Mouse (Mus musculus): ENCODE results near the gene Lpgat1.

Lpgat1 gene

DNA sequence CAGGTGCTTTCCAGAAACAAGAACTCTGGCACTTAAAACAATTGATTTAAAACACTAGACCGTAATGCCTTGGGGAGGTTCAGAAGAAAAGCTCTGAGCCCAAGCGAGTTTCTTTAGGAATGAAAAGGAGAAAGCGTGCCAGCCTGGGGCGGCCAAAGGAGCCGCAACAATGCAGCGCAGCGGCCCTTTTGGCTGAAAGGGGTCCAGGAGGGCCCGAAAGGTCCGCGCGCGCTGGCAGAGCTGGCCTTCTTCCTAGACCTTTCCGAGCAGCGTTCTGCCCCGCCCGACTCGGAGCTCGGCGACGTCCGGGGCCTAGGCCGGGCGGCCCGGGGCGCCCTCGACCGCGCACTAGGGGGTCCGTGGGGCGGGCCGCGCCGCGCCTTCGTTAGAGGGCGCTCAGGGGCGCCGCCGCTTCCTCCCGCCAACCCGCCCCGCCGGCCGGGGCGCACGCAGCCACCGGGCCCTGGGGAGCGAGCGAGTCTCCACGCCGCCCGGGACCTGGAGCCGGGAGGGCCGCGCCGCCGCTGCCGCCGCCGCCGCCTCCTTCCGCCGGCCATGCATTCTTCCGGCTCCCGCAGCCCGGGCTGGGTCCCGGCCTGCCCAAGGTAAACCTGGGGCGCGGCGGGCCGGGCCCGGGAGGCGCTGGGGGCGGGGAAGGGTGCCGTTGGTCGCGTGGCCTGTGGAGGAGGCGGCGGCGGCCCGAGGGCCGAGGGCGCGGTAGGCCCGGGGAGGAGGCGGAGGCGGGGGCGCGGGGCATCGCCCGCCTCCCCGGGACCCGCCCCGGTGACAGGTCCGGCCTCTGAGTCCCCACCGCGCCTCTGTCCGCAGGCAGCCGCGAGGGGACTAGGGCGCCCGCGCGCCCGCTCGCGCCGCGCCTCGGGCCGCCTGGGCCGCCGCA lies at the start of gene Lpgat1:
Gene Lpgat1, plus strand, starts transcription at position 234 of the 898 bp plus-strand sequence.
- DNase-seq (ENCODE audit: low spot score) = peak; percentile 90

DNA sequence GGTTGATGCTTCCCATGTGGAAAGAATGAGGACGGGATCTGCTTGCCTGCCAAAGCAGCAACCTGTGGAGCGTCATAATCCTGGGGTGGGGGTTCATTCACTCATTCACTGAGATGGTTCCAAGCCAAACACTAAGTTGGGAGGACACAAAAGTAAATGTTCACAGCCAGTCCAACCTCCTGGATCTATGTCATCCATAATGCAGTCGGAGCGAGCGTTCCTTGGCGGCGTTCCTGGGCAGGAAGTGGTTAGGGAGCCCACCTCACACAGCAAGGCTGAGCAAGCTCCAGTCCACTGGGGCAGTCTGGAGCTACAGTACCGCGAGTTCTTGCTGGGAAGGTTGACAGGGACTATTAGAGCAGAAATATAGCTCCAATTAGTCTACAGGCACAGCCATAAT lies 49.6 kb upstream of the Lpgat1 start:
- no peak for DNase-seq (ENCODE audit: low spot score)

DNA sequence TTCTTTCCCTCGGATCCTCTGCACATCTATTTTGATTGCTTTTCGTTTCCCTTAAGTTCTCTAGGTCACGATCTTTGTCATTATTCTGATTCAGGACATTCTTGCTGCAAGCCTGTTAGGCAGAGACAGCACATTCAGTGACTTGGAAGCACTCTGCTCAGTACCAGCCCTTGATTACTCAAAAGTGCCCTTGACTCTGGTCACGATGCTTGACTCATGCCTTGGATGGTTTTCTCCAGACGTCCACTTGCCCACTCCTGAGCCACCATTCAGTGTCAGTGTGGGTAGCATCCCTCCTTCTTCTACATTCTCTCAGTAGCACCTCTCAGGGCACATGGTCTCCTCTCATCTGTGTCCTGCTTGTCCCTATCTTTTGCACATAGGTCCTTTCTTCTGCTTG lies 43.6 kb upstream of the Lpgat1 start:
- DNase-seq (ENCODE audit: low spot score) = no peak

DNA sequence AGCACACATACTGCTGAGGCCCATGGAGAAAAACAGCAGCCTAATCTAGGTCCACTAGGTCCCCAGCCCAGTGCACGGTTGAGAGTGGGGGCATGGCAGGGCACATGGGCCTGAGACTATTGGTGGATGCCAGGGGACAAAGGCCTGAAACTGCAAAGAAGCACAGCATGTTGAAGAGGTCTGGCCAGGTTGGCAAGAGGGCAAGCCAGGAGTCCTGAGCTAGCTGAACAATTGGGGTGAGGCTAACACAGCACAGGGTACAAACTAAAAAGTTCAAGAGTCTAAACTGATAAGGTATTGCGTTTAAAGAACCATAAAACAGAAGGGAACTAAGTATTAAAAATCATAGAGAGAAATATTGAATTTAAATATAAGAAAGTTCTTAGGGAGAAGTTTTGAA lies 36.0 kb upstream of the Lpgat1 start:
- no peak for DNase-seq (ENCODE audit: low spot score)

DNA sequence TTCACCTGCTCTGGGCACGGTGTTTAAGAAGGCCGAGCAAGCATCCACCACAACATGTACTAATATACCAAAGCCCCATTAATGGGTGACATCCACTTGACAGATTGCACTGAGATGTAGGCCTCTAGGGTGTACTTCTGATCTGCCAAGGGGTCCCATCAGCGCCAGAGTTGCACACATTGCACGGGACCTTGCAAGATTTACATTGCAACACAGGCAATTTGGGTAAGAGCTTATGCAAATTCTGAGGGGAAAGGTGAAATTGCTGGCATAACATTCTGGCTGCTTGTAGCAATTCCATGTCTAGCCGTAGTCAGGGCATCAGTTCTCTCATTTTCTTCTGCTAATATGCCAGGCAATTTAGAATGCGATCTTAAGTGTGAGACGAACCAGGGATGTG lies 30.1 kb upstream of the Lpgat1 start:
- no peak for DNase-seq (ENCODE audit: low spot score)

DNA sequence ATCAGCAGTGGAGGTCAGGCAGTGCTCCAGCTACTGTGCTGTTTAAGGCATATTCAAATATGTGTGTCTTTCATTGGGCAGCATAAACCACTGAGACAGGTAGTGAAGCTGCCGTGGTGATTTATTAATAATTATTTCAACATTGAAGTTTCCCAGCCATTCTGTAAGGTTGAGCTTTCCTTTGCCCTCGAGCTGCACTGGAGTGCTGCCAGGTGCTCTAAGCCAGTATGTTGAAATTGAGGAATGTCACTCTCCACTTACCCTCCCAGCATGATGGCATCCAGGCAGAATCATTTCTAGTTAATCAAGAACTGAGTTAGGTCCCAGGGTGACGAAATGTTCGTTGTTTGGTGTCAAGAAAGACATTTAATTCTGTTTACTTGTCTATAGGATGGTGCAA lies 24.4 kb upstream of the Lpgat1 start:
- DNase-seq (ENCODE audit: low spot score) = peak; percentile 20

DNA sequence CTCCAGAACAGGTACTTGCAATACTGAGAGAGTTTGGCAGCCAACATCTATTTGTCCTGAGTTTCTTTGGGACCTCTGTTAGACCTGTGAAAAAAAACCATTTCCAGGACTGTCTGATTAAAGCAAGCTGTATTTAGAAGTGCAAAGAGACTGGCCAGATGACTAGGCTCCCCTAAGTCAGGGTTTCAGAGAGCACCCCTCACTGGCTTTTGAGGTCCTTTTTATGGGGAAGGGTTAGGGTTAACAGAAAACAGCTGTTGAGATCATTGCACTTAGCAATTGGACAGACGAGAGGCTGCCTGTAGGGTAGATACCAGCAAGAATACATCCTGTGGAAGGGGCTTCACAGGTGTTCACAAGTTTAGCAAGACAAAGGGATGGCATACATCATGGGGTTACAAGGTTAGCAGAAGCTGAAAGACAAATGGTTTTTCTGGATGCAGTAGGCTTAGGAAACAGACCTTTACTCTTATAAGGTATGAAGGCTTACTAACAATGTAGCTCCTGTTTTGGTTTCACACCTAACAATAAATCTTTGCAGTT lies 19.3 kb upstream of the Lpgat1 start:
- no peak for DNase-seq (ENCODE audit: low spot score)

DNA sequence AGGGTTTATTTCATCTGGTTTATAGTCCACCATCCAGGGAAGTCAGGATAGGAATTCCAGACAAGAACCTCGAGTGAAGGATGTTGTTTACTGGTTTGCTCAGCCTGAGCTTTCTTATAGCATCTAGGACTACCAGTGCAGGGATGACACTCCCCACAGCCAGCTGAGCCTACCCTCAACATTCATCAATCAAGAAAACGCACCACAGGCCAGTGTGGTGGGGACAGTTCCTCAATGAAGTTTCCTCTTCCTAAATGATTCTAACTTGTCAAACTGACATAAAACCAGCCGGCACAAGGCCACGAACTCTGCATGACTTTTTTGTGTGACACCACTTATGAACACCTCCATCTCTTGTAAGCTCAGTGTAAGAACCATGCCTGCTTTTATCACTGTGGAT lies 13.1 kb upstream of the Lpgat1 start:
- DNase-seq (ENCODE audit: low spot score) = no peak

DNA sequence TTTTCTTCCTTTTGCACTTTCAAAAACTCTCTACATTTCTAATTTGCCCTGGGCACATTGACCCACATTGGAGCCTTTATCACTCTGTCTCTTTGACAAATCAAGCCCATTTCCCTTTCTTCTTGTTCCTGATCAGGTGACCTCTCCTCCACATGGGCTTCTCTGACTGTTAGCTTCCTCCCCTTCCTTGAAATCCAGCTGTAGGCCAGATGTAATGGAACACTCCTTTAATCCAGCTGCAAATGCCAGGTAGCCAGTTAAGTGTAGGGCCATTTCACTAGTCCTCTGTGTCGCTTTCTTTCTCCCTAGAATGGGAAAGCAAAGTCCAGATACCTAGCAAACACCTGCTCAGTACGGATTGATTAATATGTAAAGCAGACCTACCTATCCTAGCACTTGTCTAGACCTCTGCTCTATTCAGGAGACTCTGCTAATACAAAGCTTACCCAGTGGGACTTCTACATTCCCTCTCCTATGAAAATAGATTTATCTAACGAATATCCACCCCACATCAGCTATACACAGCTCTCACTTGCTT lies 11.0 kb upstream of the Lpgat1 start:
- no peak for DNase-seq (ENCODE audit: low spot score)

DNA sequence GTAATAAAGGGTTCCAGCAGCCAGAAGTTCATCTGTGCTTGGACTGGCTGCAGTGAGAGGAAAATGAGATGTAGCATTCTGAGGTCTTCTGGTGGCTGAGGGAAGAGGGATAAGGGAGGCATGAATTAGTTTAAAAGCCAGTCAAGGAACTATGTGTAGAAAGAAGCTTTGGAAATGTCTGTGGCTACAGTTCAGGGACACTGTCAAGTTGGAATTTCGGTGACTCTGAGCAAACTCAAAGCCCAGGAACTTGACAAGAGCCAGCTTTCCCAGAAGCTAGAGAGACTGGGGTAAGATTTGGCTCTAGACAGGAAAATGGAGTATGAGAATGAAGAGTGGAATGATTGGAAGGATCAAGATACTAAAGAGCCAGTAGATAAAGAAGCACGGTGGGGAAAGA lies 7.8 kb upstream of the Lpgat1 start:
- no peak for DNase-seq (ENCODE audit: low spot score)

DNA sequence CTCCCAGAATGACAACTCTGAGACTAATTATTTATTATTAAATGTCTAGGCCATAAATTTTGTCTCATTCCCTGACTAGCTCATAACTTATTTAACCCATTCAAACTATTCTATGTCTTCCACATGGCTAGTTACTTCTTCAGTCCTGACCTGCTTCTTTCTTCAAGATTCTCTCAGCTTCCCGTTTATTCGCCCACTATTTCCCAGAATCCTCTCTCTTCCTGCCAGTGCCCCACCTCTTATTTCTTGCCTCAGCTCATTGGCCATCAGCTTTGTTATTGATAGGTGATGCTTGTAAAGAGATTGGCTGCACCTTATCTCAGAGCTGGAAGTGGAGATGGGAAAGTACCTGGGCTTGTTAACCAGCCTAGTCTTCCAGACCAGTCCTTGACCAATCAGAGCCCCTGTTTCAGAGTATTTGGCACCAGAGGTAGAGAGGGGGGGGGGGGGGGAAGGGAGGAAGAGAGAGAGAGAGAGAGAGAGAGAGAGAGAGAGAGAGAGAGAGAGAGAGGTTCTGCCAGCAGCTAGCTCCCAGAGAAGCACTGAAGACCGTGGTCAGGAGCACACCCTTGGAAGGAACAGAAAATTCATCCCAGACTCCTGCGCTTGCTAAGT lies 5.3 kb upstream of the Lpgat1 start:
- no peak for DNase-seq (ENCODE audit: low spot score)

DNA sequence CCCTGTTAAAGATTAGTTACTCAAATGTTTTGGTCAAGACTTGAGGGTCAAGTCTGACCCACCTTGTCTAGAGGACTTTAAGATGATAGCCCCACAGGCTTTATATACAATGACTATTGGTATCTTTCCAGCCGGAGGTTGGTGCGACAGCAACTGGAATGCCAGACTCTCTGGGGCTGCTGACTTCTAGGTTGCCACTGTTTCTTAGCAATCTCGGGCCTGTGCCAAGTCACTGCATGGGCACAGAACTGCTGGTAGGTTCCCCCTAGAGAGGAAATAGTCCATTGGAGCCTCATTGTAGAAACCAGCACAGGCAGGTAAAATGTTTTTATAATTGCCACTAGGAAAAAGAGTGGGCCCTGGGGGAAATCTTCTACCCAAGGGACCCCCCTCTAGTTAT lies 3.8 kb upstream of the Lpgat1 start:
- no peak for DNase-seq (ENCODE audit: low spot score)

DNA sequence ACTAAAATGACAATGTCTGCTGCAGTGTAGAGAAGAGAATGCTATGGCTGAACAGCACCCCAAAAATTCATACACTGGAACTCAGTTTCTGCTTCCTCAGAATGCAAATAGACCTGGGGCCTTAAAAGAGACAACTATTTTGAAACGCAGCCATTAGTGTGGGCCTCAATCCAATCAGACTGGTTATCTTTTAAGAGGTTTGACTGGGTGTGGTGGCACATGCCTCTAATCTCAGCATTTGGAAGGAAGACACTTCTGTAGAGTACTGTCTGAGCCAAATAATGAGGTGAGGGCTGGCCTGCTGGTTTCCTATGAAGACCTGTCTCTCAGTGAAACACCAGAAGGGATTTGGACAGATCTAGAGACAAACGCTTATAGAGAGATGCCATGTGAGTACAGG lies 2.5 kb upstream of the Lpgat1 start:
- DNase-seq (ENCODE audit: low spot score) = no peak

DNA sequence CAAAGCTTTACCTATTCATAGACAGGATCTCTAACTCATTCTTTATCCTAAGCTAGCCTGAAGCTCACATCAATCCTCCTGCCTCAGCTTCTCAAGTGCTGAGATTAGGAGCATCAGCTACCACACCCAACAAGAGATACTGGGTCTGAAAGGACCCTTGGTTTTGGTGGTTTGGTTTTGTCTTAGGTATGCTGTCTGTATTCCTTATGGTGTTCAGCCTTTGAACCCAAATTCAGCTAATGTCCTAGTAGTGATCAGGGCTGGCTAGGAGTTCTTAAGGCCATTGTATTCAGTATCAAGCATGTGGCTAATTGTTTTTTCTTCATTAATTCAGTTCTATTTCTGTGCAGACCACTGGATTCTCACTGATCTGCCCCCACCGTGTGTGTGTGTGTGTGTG lies 493 bp upstream of the Lpgat1 start:
- DNase-seq (ENCODE audit: low spot score) = no peak

DNA sequence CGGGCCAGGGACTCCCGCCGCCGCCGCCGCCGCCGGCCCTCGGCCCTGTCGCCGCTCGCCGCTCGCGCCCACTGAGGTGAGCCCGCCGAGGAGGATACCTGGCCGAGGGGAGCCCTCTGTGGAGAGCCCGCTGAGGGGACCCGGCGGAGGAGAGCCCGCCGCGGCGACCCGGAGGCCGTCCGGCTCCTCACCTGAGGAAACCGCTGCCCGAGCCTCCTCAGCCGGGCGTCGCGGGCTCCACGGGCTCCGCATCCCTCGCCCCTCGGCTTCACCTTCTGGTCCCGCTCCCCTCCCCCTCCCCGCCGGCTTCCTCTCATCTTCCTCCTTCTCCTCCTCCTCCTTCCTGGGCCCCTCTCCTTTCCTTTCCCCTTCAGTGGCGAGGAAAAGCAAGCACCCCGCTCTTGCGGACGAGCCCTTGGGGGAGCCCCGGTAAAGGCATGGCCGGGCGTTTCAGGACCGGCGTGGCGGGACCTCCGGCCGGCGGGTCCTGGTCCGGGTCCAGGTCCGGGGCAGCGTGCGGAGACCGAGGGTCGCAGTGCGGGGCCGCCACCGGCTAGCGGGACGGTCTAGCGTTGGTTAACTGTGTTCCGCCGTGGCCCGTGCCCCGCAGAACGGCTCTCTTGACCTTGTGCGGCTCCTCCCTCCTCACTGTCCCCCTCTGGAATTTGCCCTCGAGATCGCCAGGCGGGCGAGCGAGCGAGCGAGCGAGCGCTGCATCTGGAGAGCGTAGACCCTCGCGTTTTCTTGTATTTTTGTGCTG lies 1.1 kb downstream of the Lpgat1 start:
- DNase-seq (ENCODE audit: low spot score) = peak; percentile 35

DNA sequence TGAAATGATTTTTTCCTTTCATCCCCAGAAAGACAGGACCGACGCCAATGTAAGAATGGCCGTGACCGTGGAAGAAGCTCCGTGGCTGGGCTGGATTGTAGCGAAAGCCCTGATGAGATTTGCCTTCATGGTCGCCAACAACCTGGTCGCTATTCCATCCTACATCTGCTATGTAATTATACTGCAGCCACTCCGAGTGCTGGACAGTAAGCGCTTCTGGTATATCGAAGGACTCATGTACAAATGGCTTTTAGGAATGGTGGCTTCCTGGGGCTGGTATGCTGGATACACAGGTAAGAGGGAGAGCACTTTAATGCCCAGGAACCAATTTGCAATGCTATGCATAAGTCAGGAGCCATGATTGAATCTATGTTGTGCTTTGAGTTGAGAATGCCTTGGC lies 1.7 kb downstream of the Lpgat1 start:
- no peak for DNase-seq (ENCODE audit: low spot score)

DNA sequence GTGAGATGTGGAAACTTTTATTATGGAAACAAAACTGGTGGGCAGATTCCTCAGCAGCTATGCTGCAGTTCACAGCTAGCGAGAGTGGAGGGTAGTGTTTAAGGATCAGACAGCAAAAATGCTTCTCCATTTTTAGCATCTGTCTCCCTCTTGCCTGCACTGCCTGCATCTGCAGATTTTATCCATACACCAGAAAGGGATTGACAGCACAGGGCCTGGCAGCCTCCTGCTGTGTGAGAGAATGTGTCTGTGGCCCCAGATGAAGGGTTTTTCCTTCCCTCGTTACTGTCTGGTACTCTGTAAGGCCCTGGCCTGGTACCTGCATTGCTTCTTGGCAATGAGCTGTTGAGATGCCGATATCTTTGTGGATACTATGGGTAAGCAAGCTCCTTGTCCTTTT lies 2.8 kb downstream of the Lpgat1 start:
- no peak for DNase-seq (ENCODE audit: low spot score)

DNA sequence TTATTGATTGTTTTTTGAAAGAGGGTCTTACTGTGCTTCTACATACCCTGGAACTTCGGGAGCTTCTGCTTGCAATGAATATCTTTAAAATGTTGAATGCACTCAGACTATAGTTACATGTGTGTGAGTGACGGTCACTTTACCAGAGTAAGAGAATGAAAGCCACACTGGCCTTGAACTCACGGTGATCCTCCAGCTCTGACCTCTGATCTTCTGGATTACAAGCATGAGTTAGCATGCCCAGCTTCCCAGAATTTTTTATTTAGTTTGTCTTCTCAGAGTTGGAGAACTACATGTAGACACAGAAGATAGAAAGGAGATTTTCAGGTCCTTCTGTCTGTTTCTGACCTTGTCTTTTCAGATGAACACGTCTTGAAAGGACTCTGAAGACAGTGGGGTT lies 5.1 kb downstream of the Lpgat1 start:
- no peak for DNase-seq (ENCODE audit: low spot score)

DNA sequence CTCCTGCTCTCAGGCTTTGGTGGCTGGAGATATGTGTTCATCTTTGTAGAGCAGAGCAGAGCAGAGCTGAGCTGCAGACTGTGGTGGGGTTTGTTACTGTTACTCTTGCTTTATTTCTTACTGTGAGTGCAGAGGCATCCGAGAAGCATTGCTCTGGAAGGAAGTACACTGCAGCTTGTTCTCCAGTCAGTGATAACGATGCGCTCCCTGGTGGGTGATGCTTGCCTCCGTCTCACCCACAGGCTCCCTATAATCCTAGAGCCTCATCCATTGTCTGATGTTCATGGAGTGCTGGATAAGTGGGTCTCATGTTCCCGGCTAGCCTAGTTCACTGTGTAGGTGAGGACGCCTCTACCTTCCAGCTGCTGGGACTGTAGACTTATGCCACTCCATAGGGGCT lies 6.0 kb downstream of the Lpgat1 start:
- DNase-seq (ENCODE audit: low spot score) = no peak

DNA sequence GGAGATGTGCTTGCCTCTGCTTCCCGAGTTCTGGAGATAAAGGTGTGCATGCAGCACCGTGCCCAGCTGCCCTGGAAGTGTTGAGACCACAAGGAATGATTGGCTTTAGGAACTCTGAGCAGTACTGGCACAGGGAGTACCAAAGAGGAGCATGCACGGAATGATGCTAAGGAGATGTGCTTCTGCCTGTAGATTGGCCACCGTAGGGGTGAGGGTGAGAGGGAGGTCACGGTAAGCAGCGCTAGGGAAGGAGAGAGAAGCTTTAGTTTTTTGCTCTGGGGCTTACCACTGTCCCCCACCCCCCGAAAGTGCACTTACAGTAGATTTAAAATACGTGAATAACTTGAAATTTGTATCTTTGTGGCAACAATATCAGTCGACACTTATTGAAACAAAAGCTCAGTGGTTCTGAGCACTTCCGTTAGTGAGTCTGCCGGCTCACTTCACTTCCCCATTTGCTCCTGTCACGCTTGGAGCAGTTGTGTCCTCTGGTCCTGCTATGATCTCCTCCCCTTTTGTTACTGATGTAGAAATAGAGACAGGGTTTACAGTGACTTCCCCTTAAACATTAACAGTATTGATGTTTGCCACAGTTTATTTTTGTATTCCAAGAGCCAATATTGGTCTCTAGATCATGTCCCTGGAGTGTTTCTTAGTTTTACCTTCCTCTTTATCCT lies 6.9 kb downstream of the Lpgat1 start:
- DNase-seq (ENCODE audit: low spot score) = no peak

DNA sequence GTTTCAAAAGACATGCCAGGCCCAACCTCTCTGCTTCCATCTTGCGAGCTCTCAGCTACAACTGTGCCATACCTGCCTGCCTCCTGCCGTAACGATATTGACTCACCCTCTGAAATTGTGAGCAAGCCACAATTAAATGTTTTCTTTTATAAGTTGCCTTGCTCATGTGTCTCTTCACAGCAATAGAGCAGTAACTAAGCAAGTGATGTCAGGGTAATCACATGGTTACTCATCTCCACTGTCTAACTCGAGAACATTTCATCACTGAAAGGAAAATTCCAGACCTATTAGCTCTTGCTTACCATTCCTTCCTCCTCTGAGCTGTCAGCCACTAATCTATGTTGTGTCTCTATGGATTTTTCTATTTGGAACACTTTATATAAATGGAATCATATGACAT lies 15.0 kb downstream of the Lpgat1 start:
- no peak for DNase-seq (ENCODE audit: low spot score)

DNA sequence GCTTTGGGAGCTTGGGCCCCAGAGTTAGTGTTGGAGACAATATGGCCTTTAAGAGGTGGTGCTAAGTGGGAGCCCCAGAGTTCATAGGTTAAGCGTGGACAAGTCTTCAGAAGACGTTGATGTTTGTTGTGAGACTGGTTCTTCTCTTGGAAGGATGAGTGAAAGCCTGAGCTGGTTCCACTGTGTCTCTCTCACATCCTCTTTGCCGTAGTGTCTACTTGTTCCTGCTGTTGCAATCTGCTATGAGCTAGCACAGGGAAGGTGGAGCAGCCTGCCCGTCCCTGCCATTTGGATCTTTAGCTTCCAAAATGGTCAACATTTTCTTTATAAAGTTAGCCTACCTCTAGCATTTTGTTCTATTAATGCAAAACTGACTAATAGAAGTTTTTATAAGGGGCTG lies 16.2 kb downstream of the Lpgat1 start:
- DNase-seq (ENCODE audit: low spot score) = no peak
